Mouse (Mus musculus): ENCODE measurements at regions not wholly inside any gene's neighbourhood (a gene's known extent, or its start where the extent isn't known, plus 50 kb on each side); places are given as distances from the start of the nearest gene placed in this dataset.

DNA sequence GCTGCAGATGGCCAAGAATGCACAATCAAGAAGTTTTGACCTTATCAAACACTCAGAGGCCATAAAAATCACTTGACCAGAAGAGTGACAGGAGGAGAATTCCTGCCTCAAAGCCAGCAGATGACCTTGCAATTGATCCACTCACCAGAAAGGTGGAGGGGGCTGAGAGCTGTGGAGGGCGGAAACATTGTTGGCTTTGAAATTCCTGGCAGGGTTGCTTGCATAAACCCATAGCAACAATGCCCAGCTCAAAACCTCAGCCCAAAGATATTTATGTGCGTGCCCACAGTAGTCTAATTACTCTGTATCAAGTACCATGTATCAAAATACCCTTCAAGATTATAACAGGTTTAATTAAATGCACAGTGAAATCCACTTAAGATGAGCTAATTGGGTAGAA is 197.0 kb upstream of the Tenm4 start:
- Histone ChIP-seq H3K4me3 (ENCODE audit: control insufficient read depth in 1 of 2, insufficient read depth in 1 of 2, low read depth in 1 of 2, low read length in 2 of 2) (no peak overlapping the region), H3K4me1 (ENCODE audit: control insufficient read depth in 2 of 2, insufficient read depth in 2 of 2, low read length in 2 of 2) (no peaks in the 10 kb centered on the region), H3K4me2 (ENCODE audit: low read length) (no peak overlapping the region), H3K27ac (replicated peaks in 1 of 2; ENCODE audit: control insufficient read depth in 1 of 2, insufficient read depth in 1 of 2, low read depth in 2 of 2, low read length in 2 of 2) (no peak overlapping the region), H3K36me3 (ENCODE audit: control insufficient read depth, insufficient read depth, low read length) (no peaks in the 10 kb centered on the region), H3K9ac (ENCODE audit: low read length) (no peak overlapping the region), H3K27me3 (ENCODE audit: control insufficient read depth, insufficient read depth, low read length) (no peaks in the 10 kb centered on the region), H3K9me3 (ENCODE audit: control insufficient read depth, low read length) (no peaks in the 10 kb centered on the region)
- ATAC-seq (ENCODE audit: insufficient number of reproducible peaks, insufficient read depth, low FRiP score, low read depth) = no peak
- 64% methylated on average over 2 of the region's 2 CpGs for WGBS

DNA sequence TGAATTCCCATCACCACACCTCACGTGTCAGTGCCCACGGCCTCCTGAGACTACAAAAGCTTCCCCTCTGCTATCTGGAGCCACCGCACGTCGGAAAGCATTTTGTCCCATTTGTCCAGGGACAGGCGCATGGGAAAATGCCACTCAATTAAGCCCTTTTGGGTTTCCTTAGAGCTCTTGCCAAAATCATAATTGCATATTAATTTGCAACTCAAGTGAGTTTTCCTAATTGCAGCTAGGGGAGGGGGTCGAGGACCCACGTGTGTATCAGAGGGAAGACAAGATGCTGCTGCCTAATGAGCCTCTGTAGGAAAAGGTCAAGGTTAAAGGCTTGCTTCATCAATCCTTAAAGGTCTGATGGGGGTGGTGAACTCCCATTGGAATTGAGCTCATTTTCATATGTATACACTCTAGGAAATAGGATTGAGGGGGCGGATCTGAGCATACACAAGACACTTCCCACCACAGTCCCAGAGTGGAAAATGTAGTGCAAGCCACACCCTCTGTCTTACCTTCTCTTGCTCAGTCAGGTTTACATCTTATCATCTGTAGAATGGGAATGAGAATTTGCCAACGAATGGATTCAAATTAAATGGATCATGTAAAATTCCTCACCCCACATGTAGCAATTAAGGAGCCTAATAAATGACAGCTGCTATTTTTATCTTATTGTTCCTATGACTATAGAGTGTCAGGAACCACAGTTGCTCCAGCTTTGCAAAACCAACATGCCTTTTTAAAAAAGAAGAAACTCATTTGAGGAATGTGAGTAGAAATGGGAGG is 179.6 kb upstream of the Tenm4 start:
- H3K27me3 ChIP-seq (ENCODE audit: control insufficient read depth, insufficient read depth, low read length) = no peaks in the 10 kb centered on the region
- no peaks in the 10 kb centered on the region for H3K9me3 ChIP-seq (ENCODE audit: control insufficient read depth, low read length)
- no peaks in the 10 kb centered on the region for H3K36me3 ChIP-seq (ENCODE audit: control insufficient read depth, insufficient read depth, low read length)
- H3K9ac ChIP-seq (ENCODE audit: low read length) = no peak overlapping the region
- H3K4me3 ChIP-seq (ENCODE audit: control insufficient read depth in 1 of 2, insufficient read depth in 1 of 2, low read depth in 1 of 2, low read length in 2 of 2) = no peak overlapping the region
- 74% methylated on average over 10 of the region's 10 CpGs for WGBS
- H3K4me1 ChIP-seq (ENCODE audit: control insufficient read depth in 2 of 2, insufficient read depth in 2 of 2, low read length in 2 of 2) = no peaks in the 10 kb centered on the region
- no peak overlapping the region for H3K27ac ChIP-seq (replicated peaks in 1 of 2; ENCODE audit: control insufficient read depth in 1 of 2, insufficient read depth in 1 of 2, low read depth in 2 of 2, low read length in 2 of 2)
- H3K4me2 ChIP-seq (ENCODE audit: low read length) = no peak overlapping the region
- ATAC-seq (ENCODE audit: insufficient number of reproducible peaks, insufficient read depth, low FRiP score, low read depth) = no peak

DNA sequence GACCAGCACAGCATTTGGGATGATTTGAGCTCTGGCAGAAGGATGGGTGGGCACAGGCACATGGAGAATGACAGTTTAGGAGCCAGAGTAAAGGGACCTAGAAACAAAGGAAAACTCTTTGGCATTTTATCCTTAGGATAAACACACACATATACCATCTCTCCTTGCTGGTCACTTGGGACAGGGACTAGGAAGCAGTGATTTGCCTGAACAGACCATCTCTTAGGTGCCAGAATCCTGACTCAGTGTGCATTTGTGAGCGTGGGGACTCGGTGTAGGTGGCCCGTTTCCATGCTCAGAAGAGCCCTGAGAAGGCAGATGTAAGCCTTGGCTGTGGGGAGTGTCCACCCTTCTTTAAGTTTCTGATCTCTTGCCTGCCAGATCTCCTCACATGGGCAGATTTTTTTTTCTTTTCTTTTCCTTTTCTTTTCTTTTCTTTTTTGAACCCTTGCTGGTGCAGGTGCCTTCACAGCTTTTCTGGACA is 179.0 kb upstream of the Tenm4 start:
- Histone ChIP-seq H3K36me3 (ENCODE audit: control insufficient read depth, insufficient read depth, low read length) (no peaks in the 10 kb centered on the region), H3K4me2 (ENCODE audit: low read length) (no peak overlapping the region), H3K4me1 (ENCODE audit: control insufficient read depth in 2 of 2, insufficient read depth in 2 of 2, low read length in 2 of 2) (no peaks in the 10 kb centered on the region), H3K9me3 (ENCODE audit: control insufficient read depth, low read length) (no peaks in the 10 kb centered on the region), H3K4me3 (ENCODE audit: control insufficient read depth in 1 of 2, insufficient read depth in 1 of 2, low read depth in 1 of 2, low read length in 2 of 2) (no peak overlapping the region), H3K27me3 (ENCODE audit: control insufficient read depth, insufficient read depth, low read length) (no peaks in the 10 kb centered on the region), H3K9ac (ENCODE audit: low read length) (no peak overlapping the region), H3K27ac (replicated peaks in 1 of 2; ENCODE audit: control insufficient read depth in 1 of 2, insufficient read depth in 1 of 2, low read depth in 2 of 2, low read length in 2 of 2) (no peak overlapping the region)
- ATAC-seq (ENCODE audit: insufficient number of reproducible peaks, insufficient read depth, low FRiP score, low read depth) = no peak
- WGBS = 78% methylated on average over 3 of the region's 3 CpGs

DNA sequence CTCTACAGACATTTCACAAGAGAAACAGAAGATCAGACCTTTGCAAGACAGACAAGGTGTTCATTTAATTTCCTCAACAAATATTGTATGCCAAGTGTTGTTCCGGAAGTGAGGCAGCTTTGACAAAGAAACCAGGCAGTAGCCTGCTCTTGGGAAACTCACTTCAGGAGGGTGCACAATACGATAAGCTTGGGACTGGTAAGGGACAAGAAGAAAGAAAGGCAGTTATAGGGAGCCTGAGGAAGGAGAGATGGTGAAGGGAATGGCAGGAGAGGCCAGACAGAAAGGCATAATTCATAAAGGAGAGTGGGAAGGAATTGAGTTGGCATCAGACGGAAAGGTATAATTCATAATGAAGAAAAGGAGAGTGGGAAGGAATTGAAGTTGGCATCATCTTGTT is 178.5 kb upstream of the Tenm4 start:
- ATAC-seq (ENCODE audit: insufficient number of reproducible peaks, insufficient read depth, low FRiP score, low read depth) = no peak
- no peaks in the 10 kb centered on the region for H3K9me3 ChIP-seq (ENCODE audit: control insufficient read depth, low read length)
- 74% methylated on average over 3 of the region's 3 CpGs for WGBS
- H3K27ac ChIP-seq (replicated peaks in 1 of 2; ENCODE audit: control insufficient read depth in 1 of 2, insufficient read depth in 1 of 2, low read depth in 2 of 2, low read length in 2 of 2) = no peak overlapping the region
- H3K27me3 ChIP-seq (ENCODE audit: control insufficient read depth, insufficient read depth, low read length) = no peaks in the 10 kb centered on the region
- H3K4me2 ChIP-seq (ENCODE audit: low read length) = no peak overlapping the region
- H3K4me3 ChIP-seq (ENCODE audit: control insufficient read depth in 1 of 2, insufficient read depth in 1 of 2, low read depth in 1 of 2, low read length in 2 of 2) = no peak overlapping the region
- H3K4me1 ChIP-seq (ENCODE audit: control insufficient read depth in 2 of 2, insufficient read depth in 2 of 2, low read length in 2 of 2) = no peaks in the 10 kb centered on the region
- H3K9ac ChIP-seq (ENCODE audit: low read length) = no peak overlapping the region
- no peaks in the 10 kb centered on the region for H3K36me3 ChIP-seq (ENCODE audit: control insufficient read depth, insufficient read depth, low read length)

DNA sequence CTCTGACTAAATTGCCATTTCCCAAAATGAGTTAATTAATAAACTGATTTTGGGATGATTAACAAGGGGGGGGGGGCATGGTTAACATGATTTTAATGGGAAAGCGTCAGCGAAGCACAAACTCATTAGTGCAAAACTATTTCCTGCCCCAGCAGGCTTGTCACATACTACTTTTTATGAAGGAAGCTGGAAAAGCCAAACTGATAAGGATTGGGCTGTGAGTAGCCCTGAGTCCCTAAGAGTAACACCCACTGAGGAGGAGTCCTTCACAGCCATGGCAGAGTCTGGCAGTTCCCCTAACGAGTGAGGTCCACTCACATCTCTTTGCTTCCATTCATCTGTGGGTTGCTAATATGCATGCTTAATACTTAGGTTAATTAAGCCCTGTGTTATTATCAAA is 173.9 kb upstream of the Tenm4 start:
- Histone ChIP-seq H3K9ac (ENCODE audit: low read length) (no peak overlapping the region), H3K9me3 (ENCODE audit: control insufficient read depth, low read length) (no peaks in the 10 kb centered on the region), H3K36me3 (ENCODE audit: control insufficient read depth, insufficient read depth, low read length) (no peaks in the 10 kb centered on the region), H3K4me3 (ENCODE audit: control insufficient read depth in 1 of 2, insufficient read depth in 1 of 2, low read depth in 1 of 2, low read length in 2 of 2) (no peak overlapping the region), H3K27me3 (ENCODE audit: control insufficient read depth, insufficient read depth, low read length) (no peaks in the 10 kb centered on the region), H3K4me1 (ENCODE audit: control insufficient read depth in 2 of 2, insufficient read depth in 2 of 2, low read length in 2 of 2) (no peaks in the 10 kb centered on the region), H3K4me2 (ENCODE audit: low read length) (no peak overlapping the region), H3K27ac (replicated peaks in 1 of 2; ENCODE audit: control insufficient read depth in 1 of 2, insufficient read depth in 1 of 2, low read depth in 2 of 2, low read length in 2 of 2) (no peak overlapping the region)
- 65% methylated on average over 3 of the region's 3 CpGs for WGBS
- no peak for ATAC-seq (ENCODE audit: insufficient number of reproducible peaks, insufficient read depth, low FRiP score, low read depth)

DNA sequence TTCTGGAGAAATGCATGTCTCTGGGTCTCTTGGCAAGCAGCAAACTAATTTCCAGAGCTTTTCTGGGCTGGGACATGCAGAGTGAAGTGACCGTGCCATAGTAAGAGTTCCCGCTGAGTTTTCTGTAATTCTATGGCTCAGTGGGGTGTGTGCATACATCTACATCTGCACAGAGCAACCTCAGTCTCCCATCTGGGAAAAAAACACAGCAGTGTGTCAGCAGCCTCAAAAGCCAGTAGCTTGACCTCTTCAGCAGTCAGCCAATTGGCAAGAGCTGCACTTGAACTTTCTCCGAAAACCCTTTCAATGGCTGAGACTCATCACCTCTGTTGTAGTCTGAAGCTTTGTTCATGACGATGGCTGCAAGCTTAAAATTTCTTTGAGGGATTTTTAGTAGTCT is 171.9 kb upstream of the Tenm4 start:
- no peak for ATAC-seq (ENCODE audit: insufficient number of reproducible peaks, insufficient read depth, low FRiP score, low read depth)
- Histone ChIP-seq H3K27ac (replicated peaks in 1 of 2; ENCODE audit: control insufficient read depth in 1 of 2, insufficient read depth in 1 of 2, low read depth in 2 of 2, low read length in 2 of 2) (no peak overlapping the region), H3K9me3 (ENCODE audit: control insufficient read depth, low read length) (no peaks in the 10 kb centered on the region), H3K4me3 (ENCODE audit: control insufficient read depth in 1 of 2, insufficient read depth in 1 of 2, low read depth in 1 of 2, low read length in 2 of 2) (no peak overlapping the region), H3K9ac (ENCODE audit: low read length) (no peak overlapping the region), H3K27me3 (ENCODE audit: control insufficient read depth, insufficient read depth, low read length) (no peaks in the 10 kb centered on the region), H3K36me3 (ENCODE audit: control insufficient read depth, insufficient read depth, low read length) (no peaks in the 10 kb centered on the region), H3K4me2 (ENCODE audit: low read length) (no peak overlapping the region), H3K4me1 (ENCODE audit: control insufficient read depth in 2 of 2, insufficient read depth in 2 of 2, low read length in 2 of 2) (peaks cover 2 to 3% of the 10 kb centered on the region in 2 experiments; a peak in 3 of 4 replicates)
- WGBS = 64% methylated on average over 4 of the region's 4 CpGs

DNA sequence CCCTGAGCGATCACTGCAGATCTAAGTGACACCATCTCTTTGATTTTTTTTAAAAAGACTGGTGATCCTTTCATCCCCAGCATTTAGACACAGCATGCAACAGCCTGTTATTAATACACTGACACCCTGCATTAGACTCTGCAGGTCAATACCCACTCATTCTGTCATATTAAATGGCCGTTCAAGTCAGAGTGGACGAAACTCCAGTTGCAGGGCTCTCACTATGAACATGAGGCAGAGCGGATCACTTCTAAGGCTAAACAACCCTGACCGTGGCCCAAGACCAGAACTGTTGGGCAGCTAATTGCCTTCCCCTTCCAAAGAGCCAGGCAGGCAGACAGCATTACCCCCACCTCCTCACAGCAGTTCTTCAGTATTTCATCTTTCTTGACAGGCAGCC is 168.6 kb upstream of the Tenm4 start:
- H3K4me1 ChIP-seq (ENCODE audit: control insufficient read depth in 2 of 2, insufficient read depth in 2 of 2, low read length in 2 of 2) = peaks cover 2 to 6% of the 10 kb centered on the region in 2 experiments; a peak in 3 of 4 replicates
- no peaks in the 10 kb centered on the region for H3K27me3 ChIP-seq (ENCODE audit: control insufficient read depth, insufficient read depth, low read length)
- H3K36me3 ChIP-seq (ENCODE audit: control insufficient read depth, insufficient read depth, low read length) = no peaks in the 10 kb centered on the region
- 72% methylated on average over 5 of the region's 5 CpGs for WGBS
- no peak overlapping the region for H3K4me2 ChIP-seq (ENCODE audit: low read length)
- no peak overlapping the region for H3K27ac ChIP-seq (replicated peaks in 1 of 2; ENCODE audit: control insufficient read depth in 1 of 2, insufficient read depth in 1 of 2, low read depth in 2 of 2, low read length in 2 of 2)
- H3K9ac ChIP-seq (ENCODE audit: low read length) = no peak overlapping the region
- ATAC-seq (ENCODE audit: insufficient number of reproducible peaks, insufficient read depth, low FRiP score, low read depth) = no peak
- no peaks in the 10 kb centered on the region for H3K9me3 ChIP-seq (ENCODE audit: control insufficient read depth, low read length)
- H3K4me3 ChIP-seq (ENCODE audit: control insufficient read depth in 1 of 2, insufficient read depth in 1 of 2, low read depth in 1 of 2, low read length in 2 of 2) = no peak overlapping the region

DNA sequence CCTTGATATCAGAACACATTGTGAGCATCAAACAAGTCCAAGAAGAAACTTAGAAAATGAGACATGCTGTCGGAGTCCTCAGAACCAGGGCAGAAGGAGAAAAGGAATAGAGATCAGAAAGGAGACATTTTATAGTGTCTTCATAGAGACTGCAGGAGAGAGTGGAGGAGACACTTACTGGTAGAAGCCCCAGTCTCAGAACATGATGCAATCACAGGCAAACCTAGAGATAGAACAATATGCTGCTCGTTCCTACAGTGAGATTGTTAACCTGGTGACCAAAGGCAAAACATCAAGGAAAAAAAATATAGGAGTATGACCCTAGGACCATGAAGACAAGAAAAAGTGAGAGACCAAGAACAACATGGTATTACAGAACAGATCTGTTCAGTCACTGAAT is 164.7 kb upstream of the Tenm4 start:
- H3K4me1 ChIP-seq (ENCODE audit: control insufficient read depth in 2 of 2, insufficient read depth in 2 of 2, low read length in 2 of 2) = peaks cover 2 to 6% of the 10 kb centered on the region in 2 experiments; a peak in 3 of 4 replicates
- H3K4me3 ChIP-seq (ENCODE audit: control insufficient read depth in 1 of 2, insufficient read depth in 1 of 2, low read depth in 1 of 2, low read length in 2 of 2) = no peak overlapping the region
- no peak overlapping the region for H3K9ac ChIP-seq (ENCODE audit: low read length)
- no peaks in the 10 kb centered on the region for H3K36me3 ChIP-seq (ENCODE audit: control insufficient read depth, insufficient read depth, low read length)
- ATAC-seq (ENCODE audit: insufficient number of reproducible peaks, insufficient read depth, low FRiP score, low read depth) = no peak
- 79% methylated on average over 2 of the region's 2 CpGs for WGBS
- H3K27me3 ChIP-seq (ENCODE audit: control insufficient read depth, insufficient read depth, low read length) = no peaks in the 10 kb centered on the region
- H3K27ac ChIP-seq (replicated peaks in 1 of 2; ENCODE audit: control insufficient read depth in 1 of 2, insufficient read depth in 1 of 2, low read depth in 2 of 2, low read length in 2 of 2) = no peak overlapping the region
- H3K4me2 ChIP-seq (ENCODE audit: low read length) = no peak overlapping the region
- no peaks in the 10 kb centered on the region for H3K9me3 ChIP-seq (ENCODE audit: control insufficient read depth, low read length)
